Mouse (Mus musculus): ENCODE data around the gene Stat3.

Stat3 gene

DNA sequence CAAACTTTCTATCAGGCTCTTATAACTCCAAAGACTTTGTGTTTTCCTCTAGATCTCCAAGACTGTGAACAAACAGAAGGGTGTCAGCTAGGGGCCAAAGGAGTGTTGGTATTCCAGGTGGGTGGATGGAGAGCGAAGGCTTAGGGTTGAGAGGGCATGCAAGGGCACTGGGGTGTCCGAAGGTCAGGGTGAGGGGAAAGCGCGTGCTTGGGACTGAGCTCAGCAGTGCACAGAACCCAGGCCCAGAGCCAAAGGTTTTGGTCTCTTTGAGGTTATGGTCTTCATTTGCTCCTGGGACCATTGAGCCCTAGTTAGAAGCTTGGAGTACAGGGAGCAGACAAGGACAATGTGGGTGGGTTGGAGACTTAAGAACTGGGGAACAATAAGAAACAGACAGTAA lies 84.2 kb downstream of the Stat3 start:
- no peak for DNase-seq (ENCODE audit: low spot score in 2 of 2)

DNA sequence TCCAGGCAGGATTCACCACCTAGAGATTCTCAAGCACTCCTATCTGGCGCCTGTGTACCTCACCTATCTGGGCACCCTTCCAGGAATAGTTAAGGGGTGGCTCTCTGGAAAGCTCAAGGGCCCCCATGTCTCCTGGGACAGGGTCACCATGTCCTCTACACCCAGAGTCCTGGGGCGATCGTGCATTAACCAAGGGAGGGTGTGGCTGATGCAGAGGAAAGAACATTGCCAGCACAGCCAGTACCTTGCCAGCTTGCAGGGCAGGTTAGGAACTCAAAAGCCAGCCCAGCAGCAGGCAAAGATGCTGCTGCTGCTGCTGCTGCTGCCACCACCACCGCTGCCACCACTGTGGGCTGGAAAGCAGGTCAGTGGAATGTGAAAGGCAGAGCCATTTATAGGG lies 85.1 kb downstream of the Stat3 start:
- no peak for DNase-seq (ENCODE audit: low spot score in 2 of 2)

DNA sequence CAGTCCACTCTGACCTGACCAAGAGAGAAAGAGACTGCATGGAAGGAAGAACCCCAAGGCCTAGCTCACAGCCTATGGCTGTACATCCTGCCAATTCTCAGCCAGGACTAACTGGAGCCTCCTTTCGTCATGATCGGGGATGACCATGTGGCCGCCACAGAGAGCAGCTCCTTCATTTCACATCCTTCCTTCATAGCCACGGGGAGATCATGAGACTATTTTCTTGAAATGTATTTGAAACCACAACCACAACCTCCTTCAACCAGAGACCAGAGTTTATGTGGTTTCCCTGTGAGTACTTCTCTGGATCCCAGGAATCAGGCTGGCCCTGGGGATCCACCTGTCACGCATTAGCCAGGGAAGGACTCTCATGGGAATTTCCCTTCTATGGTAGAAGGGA lies 86.3 kb downstream of the Stat3 start:
- DNase-seq (ENCODE audit: low spot score in 2 of 2): no peak

DNA sequence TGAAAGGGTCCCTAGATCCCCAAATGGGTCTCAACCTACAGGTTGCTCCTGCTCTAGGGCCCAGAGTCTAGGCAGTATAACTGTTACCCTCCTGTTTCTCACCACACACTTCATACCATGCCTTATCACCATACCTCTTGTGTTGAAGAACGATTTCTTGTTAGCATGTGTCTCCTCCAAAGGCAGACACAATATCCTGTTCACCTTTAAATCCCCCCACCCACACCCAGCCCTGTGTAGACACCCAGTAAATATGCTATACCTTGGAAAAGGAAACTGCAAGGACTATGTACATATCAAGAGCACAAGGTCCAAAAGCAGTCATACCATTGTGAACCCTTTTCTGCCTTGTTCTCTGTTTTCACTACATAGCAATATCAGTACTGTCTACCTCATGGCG lies 87.3 kb downstream of the Stat3 start:
- no peak for DNase-seq (ENCODE audit: low spot score in 2 of 2)

DNA sequence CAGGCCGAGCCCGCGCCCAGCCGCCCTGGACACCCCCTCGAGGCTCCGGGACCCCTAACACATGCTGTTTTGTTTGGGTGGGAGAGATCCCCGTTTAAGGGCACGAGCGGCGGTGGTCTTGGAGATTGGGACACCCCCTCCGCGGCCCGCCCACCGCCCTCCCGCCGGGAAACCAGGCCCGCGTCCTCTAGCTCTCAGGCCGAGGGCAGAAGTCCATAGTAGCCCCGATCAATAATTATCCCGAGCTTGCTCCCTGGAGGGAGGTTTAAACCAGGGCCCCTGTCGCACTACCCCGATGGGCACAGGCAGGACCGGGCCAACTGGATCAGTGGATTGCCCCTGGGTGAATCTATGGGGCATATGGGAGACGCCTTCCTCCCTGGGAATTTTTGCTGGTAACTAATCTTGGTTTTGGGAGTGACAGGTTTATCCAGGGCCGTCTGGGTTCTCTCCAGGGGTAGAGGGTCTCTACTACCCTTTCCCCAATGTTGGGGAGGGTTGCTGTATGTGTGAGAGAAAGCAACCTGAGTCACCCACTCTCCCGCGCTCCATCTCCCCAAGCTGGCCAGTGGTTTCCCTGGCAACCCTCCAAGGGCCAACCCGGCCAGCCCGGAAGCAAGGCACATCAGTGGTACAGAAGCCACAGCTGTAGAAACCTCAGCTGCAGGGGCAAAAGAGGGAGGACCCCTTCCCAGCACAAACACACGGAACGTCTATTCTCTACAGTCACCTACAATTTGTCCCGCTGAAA lies 88.4 kb downstream of the Stat3 start:
- peak; percentile 18 to 35 for DNase-seq (ENCODE audit: low spot score in 2 of 2)

DNA sequence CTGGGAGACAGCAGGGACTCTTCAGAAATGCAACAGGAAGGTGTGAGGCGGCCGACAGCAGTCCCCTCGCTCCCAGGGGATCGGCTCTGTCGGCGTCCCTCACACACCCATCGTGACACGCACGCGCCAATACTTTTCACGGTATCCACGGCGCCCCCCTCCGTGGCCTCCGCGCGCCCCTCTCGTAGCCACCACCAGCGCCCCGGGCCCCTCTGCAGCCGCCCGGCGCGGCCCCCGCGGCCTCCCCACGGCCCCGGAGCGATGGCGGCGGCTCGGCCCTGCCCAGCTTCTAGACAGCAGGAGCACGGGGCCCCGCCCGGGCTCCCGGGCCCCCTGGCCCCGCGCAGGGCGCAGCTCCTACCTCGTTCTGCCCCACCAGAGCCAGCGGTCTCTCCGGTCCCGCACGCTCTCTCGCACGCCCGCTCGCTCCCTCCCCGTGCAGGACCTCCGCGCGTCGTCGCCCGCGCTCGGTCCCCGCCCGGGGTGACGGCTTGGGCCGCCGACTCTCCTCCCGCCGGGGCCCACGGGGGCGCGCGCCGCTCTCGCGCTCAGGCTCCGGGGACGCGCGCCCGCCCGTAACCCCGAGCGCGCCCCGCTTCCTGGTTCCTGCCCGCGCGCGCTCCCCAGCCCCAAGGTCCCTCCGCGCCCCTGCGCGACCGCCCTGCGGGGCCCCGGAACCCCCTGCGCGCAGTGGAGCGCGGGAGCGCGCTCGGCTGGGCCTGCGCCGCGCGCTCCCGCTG lies 89.1 kb downstream of the Stat3 start, which contains the start of gene Stat5b:
Gene Stat5b, minus strand, starts transcription at position 687 of the 740 bp plus-strand sequence.
- DNase-seq (ENCODE audit: low spot score in 2 of 2): peak; percentile 51 to 59

DNA sequence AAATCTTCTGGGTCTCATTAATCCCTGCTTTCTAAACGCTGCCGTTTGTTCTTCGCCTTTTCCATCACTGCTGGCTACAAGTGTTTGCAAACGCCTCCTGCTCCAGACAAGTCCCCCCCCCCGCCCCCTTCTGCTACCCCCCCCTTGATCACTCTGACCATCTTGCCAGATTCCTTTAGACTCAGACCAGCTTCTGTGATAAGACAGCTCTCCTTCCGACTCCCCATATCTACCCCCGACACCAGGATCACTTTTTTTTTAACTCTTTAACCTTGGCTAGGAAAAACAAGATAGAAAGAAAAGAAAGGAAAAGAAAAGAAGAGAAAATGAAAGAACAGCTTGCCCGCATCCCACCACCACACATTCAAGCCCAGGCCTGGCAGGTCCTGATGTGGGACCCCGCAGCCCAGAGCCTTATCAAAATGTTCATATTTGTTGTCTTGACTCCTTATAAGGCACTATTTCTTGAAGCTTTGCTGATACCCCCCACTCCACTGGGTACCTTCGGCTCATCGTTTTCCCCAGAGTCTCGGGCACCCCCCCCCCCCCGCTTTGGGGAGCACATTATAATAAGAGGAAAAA lies 89.8 kb downstream of the Stat3 start:
- no peak for DNase-seq (ENCODE audit: low spot score in 2 of 2)

DNA sequence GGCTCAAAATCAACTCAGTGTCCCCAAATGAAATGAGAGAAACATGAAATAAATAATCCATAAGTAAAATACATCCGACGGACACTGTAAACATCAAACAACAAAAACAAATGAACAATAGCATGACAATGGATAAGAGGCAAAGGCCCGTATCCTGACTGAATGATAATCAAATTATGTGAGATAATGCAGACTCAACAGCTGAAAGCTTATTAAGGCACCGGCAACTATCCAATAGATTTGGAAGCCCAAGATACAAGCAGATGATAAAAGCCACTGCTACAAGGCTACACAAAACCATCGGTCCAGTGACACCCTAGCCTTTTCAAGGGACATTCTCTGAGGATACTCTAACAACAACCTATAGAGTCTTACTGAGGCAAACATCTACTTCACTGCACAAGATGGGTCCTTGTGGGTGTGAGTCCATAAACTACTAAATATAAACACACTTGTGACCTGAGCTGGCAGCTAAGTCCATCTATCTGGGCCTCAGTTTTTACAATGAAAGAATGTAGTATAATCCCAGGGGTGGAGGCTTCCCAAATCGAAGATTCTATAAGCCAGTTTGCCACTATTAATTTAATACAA lies 90.5 kb downstream of the Stat3 start:
- no peak for DNase-seq (ENCODE audit: low spot score in 2 of 2)

DNA sequence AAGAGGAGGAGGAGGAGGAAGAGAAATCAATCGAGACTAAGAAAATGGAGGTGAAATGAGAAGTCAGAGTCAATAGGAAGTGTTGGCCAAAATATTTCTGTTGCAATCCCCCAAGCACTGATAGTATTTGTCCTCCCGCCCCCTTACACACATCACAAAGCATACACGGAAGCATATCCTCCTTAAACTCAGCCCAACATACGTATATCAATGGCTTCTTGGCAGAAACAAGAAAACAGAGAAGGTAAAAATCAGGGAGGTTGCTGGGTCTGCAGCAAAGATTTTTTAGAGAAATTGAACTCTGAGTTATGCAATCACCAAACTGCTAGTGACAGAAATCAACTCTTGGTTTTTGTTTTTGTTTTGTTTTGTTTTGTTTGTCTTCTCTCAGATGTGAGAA lies 91.3 kb downstream of the Stat3 start:
- no peak for DNase-seq (ENCODE audit: low spot score in 2 of 2)

DNA sequence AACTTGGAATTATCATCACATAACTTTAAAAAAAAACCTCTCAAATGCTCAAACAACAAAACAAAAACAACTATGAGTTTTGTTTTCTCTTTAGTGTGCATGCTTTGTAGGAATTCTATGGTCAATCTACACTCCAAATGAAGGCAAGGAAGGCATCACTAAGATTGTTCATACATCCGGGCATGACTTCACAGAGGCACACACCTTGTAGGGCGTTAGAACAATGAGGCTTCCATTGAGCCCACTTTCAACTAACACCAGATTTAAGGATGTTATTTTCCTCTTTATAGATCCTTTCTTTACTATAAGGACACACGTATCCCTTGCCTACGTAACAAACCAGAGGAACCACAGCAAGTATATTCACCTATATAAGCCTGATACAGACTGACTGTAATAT lies 91.8 kb downstream of the Stat3 start:
- DNase-seq (ENCODE audit: low spot score in 2 of 2): no peak

DNA sequence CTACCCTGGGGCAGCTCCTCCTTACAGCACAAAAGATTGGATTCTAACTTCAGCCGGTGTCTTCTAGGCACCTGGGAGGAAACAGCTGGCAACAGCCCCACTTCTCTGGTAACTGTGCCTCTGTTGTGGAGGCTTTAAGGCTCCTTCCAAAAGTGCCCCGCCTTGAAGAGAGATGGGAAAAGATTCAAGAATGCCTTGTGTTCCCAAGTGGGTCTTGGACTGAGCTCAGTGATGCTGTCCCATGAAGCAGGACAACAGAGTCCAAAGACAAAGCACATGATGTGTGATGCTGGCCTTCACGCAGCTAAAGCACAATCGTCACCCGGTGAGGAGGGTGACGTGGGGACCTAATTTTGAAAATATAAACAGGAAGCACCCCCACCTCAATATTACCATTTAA lies 93.5 kb downstream of the Stat3 start:
- no peak for DNase-seq (ENCODE audit: low spot score in 2 of 2)

DNA sequence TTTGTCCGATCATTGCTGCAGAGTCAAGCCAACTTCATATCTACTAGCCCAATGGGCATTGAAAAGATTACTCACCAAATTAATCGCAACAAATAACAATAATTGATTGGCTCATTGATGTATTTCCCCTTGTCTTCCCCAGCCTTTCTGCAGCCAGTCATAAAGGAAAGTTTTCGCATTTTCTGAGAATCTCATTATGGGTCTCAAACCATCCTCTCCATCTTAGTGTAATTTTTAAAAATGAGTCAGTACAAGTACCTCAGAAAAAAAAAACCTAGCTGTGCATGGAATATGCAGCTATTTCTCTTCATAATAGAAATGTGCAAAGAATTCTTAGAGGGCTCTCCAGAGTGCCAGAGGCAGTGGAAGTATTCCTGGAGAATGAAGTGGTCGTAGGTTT lies 95.2 kb downstream of the Stat3 start:
- DNase-seq (ENCODE audit: low spot score in 2 of 2): no peak

DNA sequence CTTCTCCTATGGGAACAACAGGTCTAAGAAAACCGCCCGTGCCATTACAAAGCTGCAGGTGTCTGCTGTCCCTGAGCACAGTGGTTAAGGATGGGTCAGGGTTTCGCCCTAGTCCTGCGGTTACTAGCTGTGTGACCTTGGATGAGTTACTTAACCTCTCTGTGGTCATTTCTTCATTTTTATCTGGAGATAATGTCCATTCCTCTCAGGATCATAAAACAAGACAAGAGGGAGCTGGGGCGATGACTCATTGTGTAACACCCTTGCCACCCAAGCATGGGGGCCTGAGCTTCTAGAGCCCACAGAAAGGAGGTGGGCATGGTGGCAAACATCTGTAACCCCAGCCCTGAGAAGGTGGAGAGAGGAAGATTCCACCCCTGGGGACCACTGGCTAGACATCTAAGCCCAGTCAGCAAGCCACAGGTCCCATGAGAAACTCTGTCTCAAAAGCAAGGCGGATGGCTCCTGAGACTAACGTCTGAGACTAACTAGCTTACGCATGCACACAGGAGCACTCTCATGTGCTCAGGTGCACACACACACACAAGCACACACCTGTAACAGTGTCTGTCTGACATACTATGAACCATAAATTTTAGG lies 96.2 kb downstream of the Stat3 start:
- no peak for DNase-seq (ENCODE audit: low spot score in 2 of 2)

DNA sequence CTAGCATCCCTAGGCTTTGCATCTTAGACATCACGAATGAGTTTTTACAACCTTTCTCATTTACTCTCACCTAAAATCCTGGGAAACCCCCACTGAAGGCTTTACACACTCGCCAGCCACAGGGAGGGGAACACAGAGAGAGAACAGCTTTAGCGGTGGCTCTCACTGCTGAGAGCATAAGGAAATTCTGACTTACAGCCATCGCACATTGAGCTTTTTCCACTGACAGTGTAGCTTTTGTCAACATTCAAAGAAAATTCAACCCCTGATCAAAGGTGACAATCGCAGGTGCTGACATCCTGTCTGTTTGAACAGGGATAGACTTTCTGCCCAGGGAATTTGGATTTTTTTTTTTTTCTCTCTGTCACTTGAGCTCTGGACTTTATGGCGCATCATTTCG lies 97.3 kb downstream of the Stat3 start:
- DNase-seq (ENCODE audit: low spot score in 2 of 2): no peak

DNA sequence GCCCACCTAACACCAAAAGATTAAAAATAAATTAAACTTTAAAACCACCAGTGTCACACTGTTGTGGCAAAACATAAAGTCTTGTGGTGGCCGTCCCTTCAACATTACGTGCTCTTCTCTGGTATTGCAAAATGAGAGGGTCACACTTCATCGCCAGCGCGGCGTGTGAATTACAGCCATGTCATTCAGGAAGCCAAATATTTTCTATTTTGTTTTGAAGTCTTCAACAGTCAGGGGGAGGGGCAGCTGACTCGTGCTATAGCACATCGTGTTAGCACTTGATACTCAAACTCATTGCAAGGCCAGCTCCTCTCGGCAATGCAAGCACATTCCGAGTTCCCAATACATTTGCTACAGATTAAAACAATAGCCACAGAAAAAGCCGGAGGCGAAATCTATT lies 98.5 kb downstream of the Stat3 start:
- DNase-seq (ENCODE audit: low spot score in 2 of 2): no peak

DNA sequence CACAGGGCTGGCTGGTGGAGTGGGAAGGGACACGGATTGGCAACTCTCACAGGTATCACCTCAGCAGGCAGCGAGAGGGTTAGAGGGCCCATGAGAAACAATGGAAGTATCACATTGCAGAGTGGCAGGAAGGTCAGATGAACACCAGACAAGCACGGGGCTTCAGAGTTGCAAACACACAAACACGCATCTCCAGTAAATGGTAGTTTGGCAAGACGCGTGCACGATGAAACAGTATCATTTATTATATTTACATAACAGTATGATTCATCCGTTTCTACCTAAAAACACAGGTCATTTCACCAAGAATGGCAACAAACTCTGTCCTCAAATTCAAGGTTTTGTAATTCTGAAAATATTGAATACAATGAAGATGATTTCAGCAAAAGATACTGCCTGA lies 99.8 kb downstream of the Stat3 start:
- no peak for DNase-seq (ENCODE audit: low spot score in 2 of 2)

DNA sequence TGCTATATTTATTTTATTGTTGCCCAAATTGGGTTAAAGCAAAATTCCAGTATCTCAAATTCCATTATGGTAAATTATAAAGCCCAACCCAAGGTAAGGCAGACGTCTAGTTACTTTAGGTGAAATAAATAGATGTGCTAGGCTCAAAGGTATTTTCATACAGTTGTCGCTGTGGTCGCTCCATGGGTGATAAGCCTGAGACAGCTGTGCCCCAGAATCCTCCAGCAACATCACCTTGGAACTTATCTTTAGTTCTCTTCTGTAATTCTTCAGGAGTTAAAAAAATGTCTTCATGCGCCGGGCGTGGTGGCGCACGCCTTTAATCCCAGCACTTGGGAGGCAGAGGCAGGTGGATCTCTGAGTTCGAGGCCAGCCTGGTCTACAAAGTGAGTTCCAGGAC lies 100.4 kb downstream of the Stat3 start:
- DNase-seq (ENCODE audit: low spot score in 2 of 2): no peak

DNA sequence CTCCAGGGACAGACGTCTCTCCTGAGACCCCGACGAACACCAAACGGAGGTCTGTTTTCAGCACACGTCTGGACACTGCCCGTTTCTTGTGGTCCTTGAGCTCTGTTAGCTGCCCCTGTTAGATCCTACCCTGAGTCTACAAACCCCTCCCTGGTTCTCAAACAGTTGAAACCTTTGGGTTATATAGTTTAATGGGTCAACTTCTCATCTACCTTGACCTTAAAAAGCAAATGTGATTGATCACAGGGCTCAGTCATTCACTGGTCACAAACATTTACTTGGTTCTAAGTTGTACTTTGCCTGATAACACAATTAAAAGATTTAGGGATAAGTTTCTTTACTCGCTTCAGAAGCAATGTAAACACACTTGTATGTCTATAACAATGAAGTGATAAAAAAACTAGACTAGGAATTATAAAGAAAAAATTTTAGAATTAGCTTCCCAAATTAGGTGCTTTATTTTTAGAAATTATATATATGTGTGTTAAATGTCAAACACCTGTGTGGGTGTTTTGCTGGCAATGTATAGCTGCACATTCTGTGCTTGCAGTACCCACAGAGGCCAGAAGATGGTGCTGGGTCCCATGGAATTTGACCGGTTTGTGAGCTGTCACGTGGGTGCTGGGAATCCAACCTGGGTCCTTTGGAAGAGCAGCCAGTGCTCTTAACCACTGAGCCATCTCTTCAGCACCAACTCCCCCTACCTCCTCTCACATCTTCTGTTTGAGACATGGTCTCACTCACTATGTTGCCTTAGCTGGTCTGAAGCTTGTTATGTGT lies 102.2 kb downstream of the Stat3 start:
- no peak for DNase-seq (ENCODE audit: low spot score in 2 of 2)

All from frontal cortex, postnatal 36 days (tissue).